Mouse (Mus musculus): ENCODE data around the gene Msh5.

The Msh5 gene

GRCm38 (mm10) chr17:35060071-35060470, 13.5 kb upstream of the Msh5 start:
- DNase-seq (ENCODE audit: low read depth, low spot score), result no peak

GRCm38 (mm10) chr17:35058911-35059892, 12.7 kb upstream of the Msh5 start, which contains the start of gene Ddah2:
Gene Ddah2 (plus strand): TSS chr17:35059035.
- DNase-seq (ENCODE audit: low read depth, low spot score), result peak; percentile 86
- Histone ChIP-seq H3K36me3 (ENCODE audit: control insufficient read depth, insufficient read depth, low read length, poor library complexity, severe bottlenecking) (peaks cover 11% of the 10 kb centered on the region), H3K27me3 (ENCODE audit: control insufficient read depth, insufficient read depth, low read length, poor library complexity, severe bottlenecking) (no peaks in the 10 kb centered on the region)

More at GRCm38 (mm10) chr17:35060071-35060470, 13.5 kb upstream of the Msh5 start:
- H3K27me3 ChIP-seq (ENCODE audit: control insufficient read depth, insufficient read depth, low read length, poor library complexity, severe bottlenecking), result no peaks in the 10 kb centered on the region
- H3K36me3 ChIP-seq (ENCODE audit: control insufficient read depth, insufficient read depth, low read length, poor library complexity, severe bottlenecking), result peaks cover 8% of the 10 kb centered on the region

GRCm38 (mm10) chr17:35058316-35058715, 11.8 kb upstream of the Msh5 start:
- no peak for DNase-seq (ENCODE audit: low read depth, low spot score)
- H3K36me3 ChIP-seq (ENCODE audit: control insufficient read depth, insufficient read depth, low read length, poor library complexity, severe bottlenecking), result peaks cover 19% of the 10 kb centered on the region

GRCm38 (mm10) chr17:35057090-35057489, 10.5 kb upstream of the Msh5 start:
- no peak for DNase-seq (ENCODE audit: low read depth, low spot score)
- H3K36me3 ChIP-seq (ENCODE audit: control insufficient read depth, insufficient read depth, low read length, poor library complexity, severe bottlenecking), result peaks cover 24% of the 10 kb centered on the region
- no peaks in the 10 kb centered on the region for H3K27me3 ChIP-seq (ENCODE audit: control insufficient read depth, insufficient read depth, low read length, poor library complexity, severe bottlenecking)

More at GRCm38 (mm10) chr17:35058316-35058715, 11.8 kb upstream of the Msh5 start:
- no peaks in the 10 kb centered on the region for H3K27me3 ChIP-seq (ENCODE audit: control insufficient read depth, insufficient read depth, low read length, poor library complexity, severe bottlenecking)

GRCm38 (mm10) chr17:35055691-35056495, 9.3 kb upstream of the Msh5 start:
- Histone ChIP-seq H3K36me3 (ENCODE audit: control insufficient read depth, insufficient read depth, low read length, poor library complexity, severe bottlenecking) (peaks cover 24% of the 10 kb centered on the region), H3K27me3 (ENCODE audit: control insufficient read depth, insufficient read depth, low read length, poor library complexity, severe bottlenecking) (no peaks in the 10 kb centered on the region)
- no peak for DNase-seq (ENCODE audit: low read depth, low spot score)

- DNase-seq (ENCODE audit: low read depth, low spot score), result no peak
- peaks cover 20% of the 10 kb centered on the region for H3K36me3 ChIP-seq (ENCODE audit: control insufficient read depth, insufficient read depth, low read length, poor library complexity, severe bottlenecking)
- no peaks in the 10 kb centered on the region for H3K27me3 ChIP-seq (ENCODE audit: control insufficient read depth, insufficient read depth, low read length, poor library complexity, severe bottlenecking)
These were observed 5.8 kb upstream of the Msh5 start for GRCm38 (mm10) chr17:35052271-35052798.

- peaks cover 20% of the 10 kb centered on the region for H3K36me3 ChIP-seq (ENCODE audit: control insufficient read depth, insufficient read depth, low read length, poor library complexity, severe bottlenecking)
These were observed 4.9 kb upstream of the Msh5 start for GRCm38 (mm10) chr17:35051156-35052086.

GRCm38 (mm10) chr17:35050126-35050750, 3.7 kb upstream of the Msh5 start:
- peak; percentile 61 for DNase-seq (ENCODE audit: low read depth, low spot score)
- Histone ChIP-seq H3K36me3 (ENCODE audit: control insufficient read depth, insufficient read depth, low read length, poor library complexity, severe bottlenecking) (peaks cover 17% of the 10 kb centered on the region), H3K27me3 (ENCODE audit: control insufficient read depth, insufficient read depth, low read length, poor library complexity, severe bottlenecking) (no peaks in the 10 kb centered on the region)

More at GRCm38 (mm10) chr17:35051156-35052086, 4.9 kb upstream of the Msh5 start:
- H3K27me3 ChIP-seq (ENCODE audit: control insufficient read depth, insufficient read depth, low read length, poor library complexity, severe bottlenecking), result no peaks in the 10 kb centered on the region
- DNase-seq (ENCODE audit: low read depth, low spot score), result peak; percentile 91

GRCm38 (mm10) chr17:35049561-35050016, 3.0 kb upstream of the Msh5 start, which contains the start of gene Clic1:
Gene Clic1 (plus strand): TSS chr17:35049966.
- DNase-seq (ENCODE audit: low read depth, low spot score), result no peak
- Histone ChIP-seq H3K36me3 (ENCODE audit: control insufficient read depth, insufficient read depth, low read length, poor library complexity, severe bottlenecking) (peaks cover 14% of the 10 kb centered on the region), H3K27me3 (ENCODE audit: control insufficient read depth, insufficient read depth, low read length, poor library complexity, severe bottlenecking) (no peaks in the 10 kb centered on the region)

GRCm38 (mm10) chr17:35048932-35049440, 2.4 kb upstream of the Msh5 start:
- Histone ChIP-seq H3K27me3 (ENCODE audit: control insufficient read depth, insufficient read depth, low read length, poor library complexity, severe bottlenecking) (no peaks in the 10 kb centered on the region), H3K36me3 (ENCODE audit: control insufficient read depth, insufficient read depth, low read length, poor library complexity, severe bottlenecking) (peaks cover 11% of the 10 kb centered on the region)
- DNase-seq (ENCODE audit: low read depth, low spot score), result no peak

GRCm38 (mm10) chr17:35048149-35048931, 1.8 kb upstream of the Msh5 start:
- H3K36me3 ChIP-seq (ENCODE audit: control insufficient read depth, insufficient read depth, low read length, poor library complexity, severe bottlenecking), result peaks cover 5% of the 10 kb centered on the region; the same call in 1 of the 2 replicates
- no peaks in the 10 kb centered on the region for H3K27me3 ChIP-seq (ENCODE audit: control insufficient read depth, insufficient read depth, low read length, poor library complexity, severe bottlenecking)
- peak; percentile 73 for DNase-seq (ENCODE audit: low read depth, low spot score)

GRCm38 (mm10) chr17:35047688-35048087, 1.1 kb upstream of the Msh5 start:
- Histone ChIP-seq H3K27me3 (ENCODE audit: control insufficient read depth, insufficient read depth, low read length, poor library complexity, severe bottlenecking) (no peaks in the 10 kb centered on the region), H3K36me3 (ENCODE audit: control insufficient read depth, insufficient read depth, low read length, poor library complexity, severe bottlenecking) (peaks cover under 1% of the 10 kb centered on the region; the same call in 1 of the 2 replicates)
- no peak for DNase-seq (ENCODE audit: low read depth, low spot score)

Measured in splenic B cell, adult 2 months (primary cell).